Mouse (Mus musculus) liver, embryonic 14.5 days (tissue): ENCODE data around the gene Ric8a. TPM values are rescaled to one million over a fixed set of nuclear protein-coding genes. Genes with fewer than 3 reads are reported as not detected.

Experiments used
- ATAC-seq: fragments of 200-750 bp; cut with Nextera tagmentation; 2 replicates; pipeline ENCODE4 v1.8.0; 2017; ENCODE audit warnings: moderate number of reproducible peaks, mild to moderate bottlenecking, moderate library complexity; ENCODE audit not compliant: insufficient read depth
- DNase-seq, 3 experiments: peaks; one replicate each; pipeline ENCODE4 v3.0.0-alpha.2; 2012 to 2013; ENCODE audit warnings: low read depth in 3 of 3, low spot score in 3 of 3
- H3K27ac ChIP-seq: fragments of 300-500 bp; sonication (generic); 2 replicates; pipeline ENCODE4 v1.5.1; 2014; ENCODE audit warnings: moderate library complexity, mild to moderate bottlenecking, control low read depth, inconsistent platforms
- H3K27me3 ChIP-seq: fragments of 300-500 bp; sonication (generic); 2 replicates; pipeline ENCODE4 v1.6.1; 2014; ENCODE audit warnings: mild to moderate bottlenecking, low read length, moderate library complexity; ENCODE audit not compliant: control insufficient read depth, insufficient read depth
- H3K36me3 ChIP-seq: fragments of 300-500 bp; sonication (generic); replicated peaks from 2 replicates; pipeline ENCODE4 v1.6.1; 2014; ENCODE audit warnings: low read depth; ENCODE audit not compliant: control insufficient read depth, insufficient read depth
- H3K4me1 ChIP-seq, 2 experiments: fragments of 200-500 bp in 1 of 2; fragments of 300-500 bp in 1 of 2; sonication (generic) in 1 of 2; replicated peaks; 2 replicates each; pipeline ENCODE4 v1.6.1; 2012 to 2014; ENCODE audit warnings: antibody characterized with exemption in 1 of 2, inconsistent platforms in 1 of 2, low read length in 1 of 2; ENCODE audit not compliant: control insufficient read depth in 2 of 2, insufficient read depth in 2 of 2
- H3K4me2 ChIP-seq: fragments of 300-500 bp; sonication (generic); 2 replicates; pipeline ENCODE4 v1.6.1; 2014; ENCODE audit warnings: low read depth, mild to moderate bottlenecking, control low read depth, moderate library complexity
- H3K4me3 ChIP-seq, 2 experiments: fragments of 200-500 bp in 1 of 2; fragments of 300-500 bp in 1 of 2; sonication (generic) in 1 of 2; 2 replicates each; pipeline ENCODE4 v1.5.1; 2012 to 2014; ENCODE audit warnings: low read depth in 2 of 2, low read length in 2 of 2, mild to moderate bottlenecking in 2 of 2, control low read depth in 1 of 2, inconsistent platforms in 1 of 2, moderate library complexity in 1 of 2; ENCODE audit not compliant: insufficient read depth in 1 of 2
- H3K9ac ChIP-seq: fragments of 300-500 bp; sonication (generic); replicated peaks from 2 replicates; pipeline ENCODE4 v1.6.1; 2014; ENCODE audit warnings: mild to moderate bottlenecking, control low read depth, moderate library complexity
- H3K9me3 ChIP-seq: fragments of 300-500 bp; sonication (generic); 2 replicates; pipeline ENCODE4 v1.6.1; 2016; ENCODE audit warnings: low read length, mixed read lengths; ENCODE audit not compliant: control insufficient read depth
- CTCF ChIP-seq: IDR thresholded peaks from 2 replicates; pipeline ENCODE4 v1.5.1; 2016; ENCODE audit warnings: antibody characterized with exemption, low read depth, control low read depth
- EP300 ChIP-seq: IDR thresholded peaks from 2 replicates; pipeline ENCODE4 v1.6.1; 2016; ENCODE audit warnings: antibody characterized with exemption, low read depth
- WGBS: fragments of 180-500 bp; shearing (Covaris S2); extraction: QIAGEN DNeasy Blood & Tissue Kit; methylation state at CpG from one replicate; pipeline ENCODE4 v1.1.7; 2014; ENCODE audit not compliant: insufficient replicate concordance; 5-methylcytosine and 5-hydroxymethylcytosine counted together
- polyA plus RNA-seq, 2 experiments: library from polyadenylated mRNA; depleted of rRNA in 1 of 2; stranded (reverse) in 1 of 2; unstranded in 1 of 2; fragments of >200 nt; fragmentation: Nextera tagmentation in 1 of 2; extraction: Ambion mirVana in 1 of 2; gene quantifications; 2 replicates each; pipeline versions ENCODE4 v1.2.1 to v1.2.3; 2012 to 2014

The Ric8a gene
- polyA plus RNA-seq, 2 experiments, result 17.9 to 19.1 TPM

GRCm38 (mm10) chr7:140900220-140900619 is 43.5 kb downstream of the Ric8a start, which contains the start of gene Cox8b:
Gene Cox8b (minus strand): TSS chr7:140900446.
- ATAC-seq (no peak), DNase-seq (no peak)
- Histone ChIP-seq H3K9me3 (no peaks in the 10 kb centered on the region), H3K27ac (no peak within 1 kb of the TSS), H3K4me1 (no peaks in the 10 kb centered on the region), H3K4me2 (no peak within 1 kb of the TSS), H3K36me3 (peaks cover 6% of the 10 kb centered on the region), H3K9ac (no peak within 1 kb of the TSS), H3K27me3 (no peaks in the 10 kb centered on the region), H3K4me3 (no peak within 1 kb of the TSS)
- TF ChIP-seq CTCF, result no peak
- no peak for TF ChIP-seq EP300
- WGBS, result 71% methylated on average over 10 of the region's 10 CpGs

- 68% methylated on average over 15 of the region's 15 CpGs for WGBS
- Histone ChIP-seq H3K27ac (no peak overlapping the region), H3K9ac (no peak overlapping the region)
Measured at GRCm38 (mm10) chr7:140902036-140902875, 45.5 kb downstream of the Ric8a start.

GRCm38 (mm10) chr7:140903212-140903611 is 46.5 kb downstream of the Ric8a start:
- Histone ChIP-seq H3K4me3 (no peak overlapping the region), H3K36me3 (no peaks in the 10 kb centered on the region), H3K27me3 (no peaks in the 10 kb centered on the region), H3K9me3 (no peaks in the 10 kb centered on the region), H3K9ac (no peak overlapping the region), H3K27ac (no peak overlapping the region), H3K4me1 (no peaks in the 10 kb centered on the region), H3K4me2 (no peak overlapping the region)
- DNase-seq, result no peak
- 25% methylated on average over 13 of the region's 13 CpGs for WGBS
- peak; percentile 14; the same call in 1 of the 2 replicates for ATAC-seq
- TF ChIP-seq EP300 (no peak), CTCF (peak; percentile 98)

More at GRCm38 (mm10) chr7:140902036-140902875, 45.5 kb downstream of the Ric8a start:
- Histone ChIP-seq H3K4me1 (no peaks in the 10 kb centered on the region), H3K27me3 (no peaks in the 10 kb centered on the region), H3K4me2 (no peak overlapping the region), H3K36me3 (peaks cover 6% of the 10 kb centered on the region), H3K4me3 (no peak overlapping the region), H3K9me3 (no peaks in the 10 kb centered on the region)
- ATAC-seq, result no peak
- no peak for DNase-seq
- no peak for TF ChIP-seq CTCF
- no peak for TF ChIP-seq EP300

- no peaks in the 10 kb centered on the region for H3K9me3 ChIP-seq
- H3K36me3 ChIP-seq, result no peaks in the 10 kb centered on the region
- WGBS, result 28% methylated on average over 2 of the region's 2 CpGs
- DNase-seq, result no peak
- H3K27ac ChIP-seq, result no peak overlapping the region
- H3K9ac ChIP-seq, result no peak overlapping the region
- peaks cover 0 to 5% of the 10 kb centered on the region in 2 experiments; a peak in 1 of 4 replicates for H3K4me1 ChIP-seq
- H3K4me2 ChIP-seq, result no peak overlapping the region; the same call in 1 of the 2 replicates
- no peaks in the 10 kb centered on the region for H3K27me3 ChIP-seq
- H3K4me3 ChIP-seq, result peak overlapping the region in 1 of 2 experiments; percentile 22; a peak in 1 of 4 replicates
- TF ChIP-seq CTCF, result no peak
- no peak for TF ChIP-seq EP300
- peak; percentile 41; the same call in 1 of the 2 replicates for ATAC-seq
Measured at GRCm38 (mm10) chr7:140905642-140906081, 48.9 kb downstream of the Ric8a start.

- no peak overlapping the region for H3K27ac ChIP-seq
- no peak overlapping the region for H3K4me3 ChIP-seq
- H3K4me2 ChIP-seq, result peak overlapping the region; percentile 34
- ATAC-seq (no peak), DNase-seq (no peak)
- H3K27me3 ChIP-seq, result no peaks in the 10 kb centered on the region
- H3K4me1 ChIP-seq, result peaks cover 0 to 6% of the 10 kb centered on the region in 2 experiments; a peak in 2 of 4 replicates
- H3K9ac ChIP-seq, result no peak overlapping the region
- H3K9me3 ChIP-seq, result no peaks in the 10 kb centered on the region
- TF ChIP-seq CTCF (no peak), EP300 (no peak)
- 67% methylated on average over 13 of the region's 13 CpGs for WGBS
- no peaks in the 10 kb centered on the region for H3K36me3 ChIP-seq
Measured at GRCm38 (mm10) chr7:140907131-140907530, 50.4 kb downstream of the Ric8a start.
